Mouse (Mus musculus) small intestine, adult 2 months (tissue): Measurements from ENCODE around the gene Cd300a.

Experiments used
- CTCF ChIP-seq: fragments of 200-500 bp; IDR thresholded peaks from 2 replicates; pipeline ENCODE4 v1.5.1; 2012; ENCODE audit warnings: low read depth, mild to moderate bottlenecking, control low read depth, inconsistent platforms, low read length, moderate library complexity, mixed read lengths; ENCODE audit not compliant: insufficient replicate concordance, insufficient read length; ENCODE audit errors: extremely low read depth
- POLR2A ChIP-seq: fragments of 200-500 bp; IDR thresholded peaks from 2 replicates; pipeline ENCODE4 v1.6.1; 2012; ENCODE audit warnings: low read depth, mild to moderate bottlenecking, control low read depth, inconsistent platforms, low read length, moderate library complexity

DNA sequence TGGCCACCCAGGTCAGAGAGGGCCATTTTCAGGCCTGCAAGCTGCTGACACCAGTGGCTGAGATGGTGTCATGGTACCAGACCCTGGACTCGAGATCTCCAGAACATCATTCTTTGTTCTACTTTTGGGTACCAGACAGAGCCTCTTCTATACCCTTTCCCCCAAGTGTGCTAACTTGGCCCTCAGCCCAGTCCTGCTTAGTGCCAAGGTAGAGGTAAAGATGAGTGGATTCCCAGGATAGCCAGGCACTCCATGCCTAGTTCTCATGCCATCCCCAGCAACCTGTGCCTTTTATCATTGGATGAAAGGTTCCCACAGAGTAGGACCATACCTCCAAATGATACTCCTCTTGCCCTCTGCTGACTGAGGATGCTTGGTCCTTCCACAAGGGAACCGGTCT is 18.3 kb upstream of the Cd300a start:
- TF ChIP-seq POLR2A (no peak), CTCF (no peak)
